Mouse (Mus musculus): Measurements from ENCODE around the gene Ror2. TPM values are rescaled to one million over a fixed set of nuclear protein-coding genes. Genes with fewer than 3 reads are reported as not detected.

The Ror2 gene
- total RNA-seq, 1 experiment from 2014 or later, result not detected

DNA sequence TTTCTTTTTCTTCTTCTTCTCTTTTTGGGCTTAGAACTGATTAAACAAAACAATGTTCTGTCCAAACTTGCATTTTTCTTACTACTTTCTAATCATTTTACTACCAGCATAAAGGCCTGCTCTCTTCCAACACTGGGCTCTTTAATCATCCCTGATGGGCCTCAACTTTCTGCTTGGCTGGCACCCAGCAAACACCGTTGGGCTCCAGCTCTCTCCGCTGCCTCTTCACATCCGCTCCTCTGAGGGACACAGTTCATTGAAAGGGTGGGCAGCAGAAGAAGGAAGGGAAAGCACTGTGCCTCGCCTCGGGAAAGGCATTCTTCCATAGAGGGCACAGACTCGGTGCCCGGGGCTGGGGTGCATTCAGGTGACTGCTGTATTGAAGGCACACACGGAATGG lies 41.8 kb downstream of the Ror2 start:
- no peak for ATAC-seq (replicated peaks; ENCODE audit: insufficient number of reproducible peaks, low FRiP score, low TSS enrichment, poor library complexity, severe bottlenecking)

DNA sequence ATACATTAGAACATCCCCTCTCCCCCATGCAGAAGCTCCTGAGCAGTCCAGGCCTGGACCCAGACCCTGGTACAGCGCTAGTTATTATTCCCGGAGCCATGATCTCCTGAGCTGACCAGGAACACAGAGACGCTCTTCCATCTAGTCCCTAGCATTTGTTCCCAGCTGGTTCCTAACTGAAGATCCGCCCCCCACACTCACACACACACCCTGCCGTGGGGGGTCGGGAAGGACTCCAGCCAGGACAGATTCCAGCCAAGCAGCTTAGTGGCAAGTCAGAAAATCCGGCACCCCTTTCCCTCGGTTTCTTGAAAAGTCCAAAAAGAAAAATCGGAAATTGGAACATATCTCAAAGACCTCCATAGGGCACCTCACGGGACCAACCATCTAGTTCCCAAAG lies 48.5 kb downstream of the Ror2 start:
- ATAC-seq (replicated peaks; ENCODE audit: insufficient number of reproducible peaks, low FRiP score, low TSS enrichment, poor library complexity, severe bottlenecking), result no peak

DNA sequence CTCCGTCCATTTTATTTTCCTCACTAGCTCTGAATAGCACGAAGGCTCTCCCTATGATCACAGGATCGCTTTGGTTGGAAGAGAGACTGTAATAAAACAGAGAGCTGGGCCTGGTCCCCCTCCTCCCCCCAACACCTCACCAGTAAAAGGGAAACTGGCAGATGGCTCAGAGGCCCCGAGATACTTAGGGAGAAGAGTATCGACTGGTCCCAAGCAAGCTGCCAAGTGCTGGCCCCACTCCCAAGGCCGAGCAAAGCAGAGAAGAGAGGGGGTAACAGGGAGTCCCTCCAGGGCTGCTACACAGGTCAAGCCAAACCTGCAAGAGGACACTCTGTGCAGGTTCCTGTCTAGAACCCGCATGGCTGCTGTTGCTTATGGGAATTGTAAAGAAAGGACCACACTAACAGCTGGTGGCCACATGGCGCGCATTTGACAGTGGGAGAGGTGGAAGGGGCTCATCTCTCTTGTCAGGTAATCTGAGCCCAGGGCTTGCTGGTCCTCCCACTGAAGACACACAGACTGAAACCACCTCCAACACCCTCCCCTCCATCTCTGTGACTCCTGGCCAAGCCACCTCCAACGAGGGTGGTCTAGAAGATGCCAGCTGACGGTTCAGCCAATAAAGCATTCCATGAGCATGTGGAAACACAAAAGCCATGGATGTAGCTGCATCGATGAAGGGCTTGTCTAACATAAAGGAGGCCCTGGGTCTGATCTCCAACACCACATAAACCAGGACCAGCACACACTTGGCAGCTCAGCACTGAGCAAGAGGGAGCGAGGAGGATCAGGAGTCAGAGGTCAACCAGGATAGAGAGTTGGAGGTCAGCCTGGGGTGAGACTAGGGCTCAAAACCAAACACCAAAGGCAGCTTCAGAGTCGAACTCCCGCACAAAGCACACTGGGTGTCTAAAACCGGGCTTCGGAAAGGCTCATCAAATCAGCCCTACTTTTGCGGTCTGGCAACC lies 49.2 kb downstream of the Ror2 start:
- no peak for ATAC-seq (replicated peaks; ENCODE audit: insufficient number of reproducible peaks, low FRiP score, low TSS enrichment, poor library complexity, severe bottlenecking)

DNA sequence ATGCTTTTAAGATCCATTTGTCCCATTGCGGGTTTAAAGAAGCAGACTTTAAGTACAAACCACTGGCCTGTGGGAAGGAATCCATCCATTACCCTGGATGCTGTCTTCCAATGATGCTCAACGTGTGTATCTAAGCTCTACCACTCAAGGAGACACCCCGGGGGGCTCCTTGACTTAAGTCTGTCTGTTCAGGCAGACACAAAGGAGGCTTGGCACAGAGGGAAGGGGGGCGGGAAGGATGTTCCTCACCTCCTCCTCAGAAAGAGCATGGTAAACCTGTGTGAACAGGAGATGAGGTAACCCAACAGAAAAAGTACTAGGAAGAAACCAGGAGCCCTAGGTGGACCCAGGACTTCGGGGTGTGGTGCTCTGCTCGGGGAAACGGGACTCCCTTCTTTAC lies 50.0 kb downstream of the Ror2 start:
- no peak for ATAC-seq (replicated peaks; ENCODE audit: insufficient number of reproducible peaks, low FRiP score, low TSS enrichment, poor library complexity, severe bottlenecking)

DNA sequence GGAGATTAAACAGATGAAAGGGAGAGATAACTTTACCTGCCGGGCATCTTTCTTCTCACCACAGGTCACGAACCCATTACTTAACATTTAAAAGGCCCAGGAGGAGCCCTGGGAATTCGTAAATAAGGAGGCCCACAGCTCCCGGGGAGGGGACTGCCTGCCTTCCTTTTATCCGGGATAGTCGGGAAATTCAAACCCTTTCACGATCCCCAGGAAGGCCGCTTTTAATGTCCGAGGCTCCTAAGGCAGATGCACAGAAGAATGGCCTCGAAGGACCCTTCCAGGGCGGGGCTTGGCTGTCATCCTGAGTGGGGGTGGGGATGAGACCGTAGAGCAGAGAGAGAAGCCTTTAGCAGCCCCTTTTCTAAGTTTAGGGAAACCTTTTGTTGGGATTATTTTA lies 51.1 kb downstream of the Ror2 start:
- no peak for ATAC-seq (replicated peaks; ENCODE audit: insufficient number of reproducible peaks, low FRiP score, low TSS enrichment, poor library complexity, severe bottlenecking)

DNA sequence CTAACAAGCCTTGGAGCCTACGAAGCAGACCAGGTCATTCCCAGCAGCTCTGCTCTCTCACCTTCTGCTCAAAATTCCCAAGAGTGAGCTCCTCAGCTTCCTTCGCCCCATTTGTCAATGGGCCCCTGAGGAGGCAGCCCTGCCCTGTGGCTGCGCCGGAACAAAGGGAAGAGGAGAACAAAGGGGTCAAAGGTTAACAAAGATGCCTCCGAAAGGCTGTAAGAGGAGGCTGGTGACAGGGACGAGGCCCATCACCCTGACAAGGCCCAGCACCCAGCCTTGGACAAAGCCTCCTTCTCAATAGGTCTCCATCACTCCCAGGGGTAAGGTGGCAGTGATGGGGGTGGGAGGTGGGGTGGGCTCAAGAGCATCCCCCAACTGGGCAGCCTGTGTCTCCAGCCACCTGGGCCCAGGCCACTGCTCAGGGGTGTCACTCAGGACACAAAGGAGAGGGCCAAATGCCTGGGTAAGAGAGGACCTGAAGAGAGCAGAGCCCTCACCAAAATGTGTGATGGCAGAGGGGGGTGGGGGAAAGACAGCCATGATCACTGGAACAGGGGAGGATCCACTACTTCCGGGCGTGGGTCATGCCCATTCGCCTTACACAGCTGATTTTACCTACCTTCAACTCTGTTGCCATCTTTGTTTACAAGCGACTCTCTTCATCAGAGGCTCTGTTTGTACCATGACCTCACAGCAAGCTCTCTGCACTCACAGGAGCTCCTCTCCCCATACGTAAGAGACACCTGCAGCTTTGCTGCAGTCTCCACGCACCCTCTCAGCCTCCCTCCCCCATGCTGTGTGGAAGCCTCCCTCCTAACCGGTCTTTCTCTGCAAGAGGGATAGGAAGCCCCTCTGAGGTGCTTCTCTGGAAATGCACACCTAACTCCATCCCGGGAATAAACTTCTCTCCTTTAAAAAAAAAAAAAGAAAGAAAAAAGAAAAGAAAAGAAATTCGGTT lies 51.8 kb downstream of the Ror2 start:
- no peak for ATAC-seq (replicated peaks; ENCODE audit: insufficient number of reproducible peaks, low FRiP score, low TSS enrichment, poor library complexity, severe bottlenecking)

DNA sequence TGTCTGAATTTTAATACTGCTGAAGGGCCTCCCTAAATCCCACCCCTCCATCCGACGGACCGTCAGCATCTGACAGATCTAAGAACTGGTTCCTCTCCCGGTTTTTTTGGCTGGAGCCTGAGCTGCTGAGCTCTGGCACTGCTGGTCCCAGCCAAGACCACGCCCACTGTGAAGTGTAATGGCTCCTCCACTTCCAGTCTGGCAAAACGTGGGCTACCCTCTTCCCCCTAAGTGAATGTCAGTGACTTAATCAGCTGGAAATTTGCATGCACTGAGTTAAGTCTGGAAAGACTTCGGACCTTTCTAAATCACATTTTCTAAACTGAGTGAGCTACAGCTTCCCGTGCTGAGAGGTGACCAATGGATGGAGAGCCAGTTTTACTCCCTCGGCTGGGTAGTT lies 52.5 kb downstream of the Ror2 start:
- no peak for ATAC-seq (replicated peaks; ENCODE audit: insufficient number of reproducible peaks, low FRiP score, low TSS enrichment, poor library complexity, severe bottlenecking)

DNA sequence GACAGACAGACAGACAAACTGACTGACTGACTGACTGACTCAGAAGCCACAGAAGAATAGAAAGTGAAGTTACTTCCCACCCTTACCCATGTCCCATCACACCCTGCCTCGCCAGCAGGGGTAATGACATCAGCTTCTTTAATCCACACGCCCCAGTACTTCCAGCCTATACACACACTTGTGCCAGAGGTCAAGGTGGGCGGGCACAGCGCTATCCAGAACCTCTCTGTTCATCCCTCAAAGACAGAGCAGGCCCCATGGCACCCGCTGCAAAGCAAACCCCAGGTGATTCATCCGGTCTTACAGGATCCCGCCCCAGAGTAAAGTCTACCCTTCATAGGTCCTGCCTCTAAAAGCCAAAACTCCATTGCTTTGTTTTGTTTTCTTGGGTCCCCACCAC lies 53.5 kb downstream of the Ror2 start:
- ATAC-seq (replicated peaks; ENCODE audit: insufficient number of reproducible peaks, low FRiP score, low TSS enrichment, poor library complexity, severe bottlenecking), result no peak

DNA sequence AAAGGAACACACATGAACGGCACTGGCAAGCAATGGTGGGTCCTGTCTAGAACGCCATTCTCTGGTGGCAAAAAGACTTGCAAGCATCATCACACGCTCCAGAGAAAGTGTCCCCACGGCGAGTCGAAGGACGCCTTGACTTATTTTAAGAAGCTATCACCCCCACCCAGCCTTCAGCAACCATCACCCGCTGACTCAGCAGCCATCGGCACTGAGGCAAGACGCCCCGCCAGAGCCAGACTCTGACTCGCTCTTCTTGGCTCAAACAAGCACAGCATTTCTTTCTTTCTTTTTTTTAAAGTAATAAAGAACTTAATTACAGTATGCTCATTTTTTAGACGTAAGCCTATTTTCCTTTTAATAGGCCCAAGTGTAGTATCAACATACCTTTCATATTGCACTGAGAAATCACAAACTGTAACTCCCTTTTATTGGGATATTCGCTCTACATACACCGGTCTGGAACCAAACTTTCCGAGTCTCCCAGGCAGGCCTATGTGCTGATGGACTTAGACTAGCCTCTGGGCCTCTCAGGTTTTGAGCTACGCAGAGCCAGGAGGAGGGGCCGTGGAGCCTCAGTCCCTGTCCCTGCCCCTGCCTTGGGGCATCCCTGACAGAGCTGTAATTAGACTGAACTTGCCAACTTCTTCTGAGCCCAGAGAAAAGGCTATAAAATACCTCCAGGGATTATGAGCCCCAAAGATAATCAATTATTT lies 55.3 kb downstream of the Ror2 start:
- ATAC-seq (replicated peaks; ENCODE audit: insufficient number of reproducible peaks, low FRiP score, low TSS enrichment, poor library complexity, severe bottlenecking), result no peak

DNA sequence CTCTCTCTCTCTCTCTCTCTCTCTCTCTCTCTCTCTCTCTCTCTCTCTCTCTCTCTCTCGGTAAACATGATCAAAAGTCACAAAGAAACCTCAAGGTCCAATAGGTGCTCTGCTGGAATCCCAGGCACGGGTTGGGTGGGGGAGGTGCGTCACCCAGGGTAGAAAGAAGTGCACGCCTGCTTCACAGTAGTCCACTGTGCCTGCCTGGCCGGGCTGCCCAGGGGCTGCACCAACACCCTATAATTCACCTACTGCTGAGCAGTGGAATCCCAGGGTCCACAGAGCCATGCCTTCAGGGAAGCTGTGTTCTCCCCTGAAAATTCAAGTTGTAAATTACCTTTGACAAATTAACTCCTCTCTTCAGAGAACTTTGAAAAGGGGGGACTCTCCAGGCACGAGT lies 58.9 kb downstream of the Ror2 start:
- ATAC-seq (replicated peaks; ENCODE audit: insufficient number of reproducible peaks, low FRiP score, low TSS enrichment, poor library complexity, severe bottlenecking), result no peak

DNA sequence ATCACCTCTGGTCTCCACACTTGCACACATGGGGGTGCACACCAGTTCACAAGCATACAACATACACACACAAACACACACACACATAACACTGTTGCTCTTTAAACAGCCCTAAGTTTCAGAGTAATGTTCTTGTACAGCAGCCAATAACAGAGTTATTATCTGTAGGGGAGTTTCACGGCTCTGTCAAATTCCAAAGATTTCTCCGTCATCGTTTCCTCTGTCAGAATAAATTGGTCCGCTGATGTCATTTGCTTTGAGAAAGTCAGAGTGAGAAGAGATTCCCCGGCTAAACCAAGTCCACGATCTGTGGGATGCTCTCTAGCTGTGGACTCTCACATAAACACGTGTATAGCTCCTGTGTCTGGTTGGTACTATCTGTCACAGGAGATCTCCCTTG lies 59.5 kb downstream of the Ror2 start:
- no peak for ATAC-seq (replicated peaks; ENCODE audit: insufficient number of reproducible peaks, low FRiP score, low TSS enrichment, poor library complexity, severe bottlenecking)

DNA sequence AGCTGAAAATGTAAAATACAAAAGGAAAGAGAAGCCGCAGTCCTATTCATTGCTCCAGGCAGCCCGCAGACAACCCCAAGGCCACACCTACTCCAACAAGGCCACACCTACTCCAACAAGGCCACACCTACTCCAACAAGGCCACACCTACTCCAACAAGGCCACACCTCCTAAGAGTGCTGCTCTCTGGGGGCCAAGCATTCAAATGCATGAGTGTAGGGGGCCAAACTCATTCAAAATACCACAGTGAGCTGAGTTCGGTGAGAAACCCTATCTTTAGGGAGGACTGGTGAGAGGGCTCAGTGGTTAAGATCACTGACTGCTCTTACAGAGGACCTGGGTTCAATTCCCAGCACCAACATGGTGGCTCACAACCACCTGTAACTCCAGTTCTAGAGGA lies 60.0 kb downstream of the Ror2 start:
- ATAC-seq (replicated peaks; ENCODE audit: insufficient number of reproducible peaks, low FRiP score, low TSS enrichment, poor library complexity, severe bottlenecking), result no peak

DNA sequence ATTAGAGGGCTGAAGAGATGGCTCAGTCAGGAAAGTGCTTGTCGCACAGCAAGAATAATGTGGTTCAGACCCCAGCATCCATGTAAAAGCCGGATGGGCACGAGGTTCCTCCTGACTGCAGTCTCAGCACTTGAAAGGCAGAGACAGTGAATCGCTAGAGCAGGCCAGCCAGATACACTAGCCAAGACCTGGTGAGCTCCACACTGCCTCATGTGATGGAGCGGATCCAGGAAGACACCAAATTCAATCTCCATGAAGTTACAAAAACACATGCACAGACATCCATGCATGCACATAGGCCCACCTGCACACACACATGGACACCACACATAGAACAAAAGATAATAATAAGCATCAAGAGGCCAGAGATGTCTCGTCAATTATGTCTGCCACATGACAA lies 64.7 kb downstream of the Ror2 start:
- no peak for ATAC-seq (replicated peaks; ENCODE audit: insufficient number of reproducible peaks, low FRiP score, low TSS enrichment, poor library complexity, severe bottlenecking)

DNA sequence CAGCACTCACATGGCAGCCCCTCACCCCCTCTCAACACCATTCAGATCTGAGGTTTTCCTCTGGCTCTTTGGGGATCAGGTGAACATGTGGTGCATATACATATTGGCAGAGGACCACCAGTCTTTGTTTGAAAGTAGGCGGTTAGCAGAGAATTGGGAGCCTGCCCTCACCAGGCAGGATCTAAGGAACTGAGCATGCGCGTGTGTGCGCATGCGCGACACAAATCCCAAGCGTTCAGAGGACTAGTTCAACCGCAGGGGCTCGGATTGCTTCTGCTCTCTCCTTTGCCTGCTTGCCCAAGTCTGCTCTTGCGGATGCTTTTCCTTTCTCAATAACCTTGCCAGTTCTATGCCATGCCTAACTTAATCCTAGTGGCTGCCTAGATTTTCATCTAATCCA lies 66.0 kb downstream of the Ror2 start:
- no peak for ATAC-seq (replicated peaks; ENCODE audit: insufficient number of reproducible peaks, low FRiP score, low TSS enrichment, poor library complexity, severe bottlenecking)

DNA sequence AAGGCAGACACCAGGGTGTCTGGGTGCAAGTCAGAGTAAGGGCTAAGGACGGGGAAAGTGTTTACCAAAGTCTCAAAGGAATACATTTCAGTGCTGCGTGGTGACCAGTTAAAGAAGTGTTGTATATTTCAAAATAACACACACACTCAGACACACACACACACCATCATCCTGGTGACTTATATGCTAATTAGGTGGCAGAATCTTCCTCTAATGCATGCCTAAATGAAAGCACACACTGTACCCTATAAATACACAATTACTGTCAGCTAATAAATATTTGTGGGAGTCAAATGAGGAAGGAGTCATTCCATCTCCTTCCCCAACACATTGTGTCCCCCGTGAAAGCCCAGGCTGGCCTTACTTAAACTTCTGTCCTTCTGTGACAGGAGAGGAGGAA lies 66.5 kb downstream of the Ror2 start:
- ATAC-seq (replicated peaks; ENCODE audit: insufficient number of reproducible peaks, low FRiP score, low TSS enrichment, poor library complexity, severe bottlenecking), result no peak

DNA sequence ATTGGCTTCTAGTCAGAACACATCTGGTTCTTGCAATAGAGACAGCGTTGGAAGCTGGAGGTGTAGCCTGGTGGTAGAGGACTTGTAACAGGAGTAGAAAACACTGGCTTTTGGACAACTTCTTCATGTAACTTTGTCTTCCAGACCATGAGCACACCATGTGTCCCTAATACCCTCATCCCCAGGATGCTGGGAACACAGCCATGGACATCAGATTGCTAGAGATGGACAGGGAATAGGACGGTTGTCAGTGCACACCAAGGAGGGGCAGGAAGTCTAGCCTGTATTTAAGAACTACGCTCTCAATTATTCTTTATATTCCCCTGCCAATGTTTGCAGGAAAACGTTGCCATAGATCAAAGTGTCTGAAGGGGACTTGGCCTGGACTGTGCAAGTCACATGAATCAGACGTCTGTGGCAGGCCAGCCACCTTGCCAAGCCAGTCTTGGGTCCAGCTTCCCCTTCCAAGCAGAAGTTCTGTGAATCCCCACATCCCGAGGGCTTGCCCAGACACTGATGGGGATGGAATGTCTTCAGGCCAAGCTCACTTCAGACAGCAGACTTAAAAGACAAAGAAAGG lies 68.4 kb downstream of the Ror2 start:
- ATAC-seq (replicated peaks; ENCODE audit: insufficient number of reproducible peaks, low FRiP score, low TSS enrichment, poor library complexity, severe bottlenecking), result no peak

DNA sequence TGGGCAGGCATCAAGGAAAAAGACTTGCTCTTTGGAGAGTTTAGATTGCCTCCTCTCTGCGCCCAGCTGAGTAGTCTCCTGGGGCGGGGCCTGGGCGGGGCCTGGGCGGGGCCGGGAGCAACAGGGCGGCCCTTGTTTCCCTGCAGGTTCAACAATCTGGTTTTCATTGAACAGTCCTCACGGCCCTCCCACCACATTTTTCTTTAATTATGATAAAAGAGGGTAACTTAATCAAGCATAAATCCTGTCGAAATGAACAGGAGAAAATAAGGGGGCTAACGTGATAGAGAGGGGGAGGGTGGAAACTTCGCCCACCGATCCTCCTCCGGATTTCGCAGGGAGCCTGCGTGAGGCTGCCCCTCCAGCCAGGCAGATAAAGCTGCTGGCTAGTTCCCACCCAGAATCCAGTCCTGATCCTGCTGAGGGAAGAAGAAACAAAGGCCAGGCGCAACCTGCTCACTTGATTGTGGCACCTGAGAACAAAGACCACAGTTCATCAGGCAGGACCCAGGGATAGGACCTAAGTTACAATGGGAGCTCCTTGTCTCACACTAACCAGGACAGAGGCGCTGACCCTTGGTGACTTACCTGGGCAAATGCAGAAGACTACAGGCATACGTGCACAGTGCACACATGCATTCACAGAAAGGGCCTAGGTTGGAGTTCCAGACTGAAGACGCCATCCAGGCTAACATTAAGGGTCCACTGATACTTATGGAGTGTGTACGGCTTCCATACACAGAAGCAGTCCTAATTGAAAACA lies 73.8 kb downstream of the Ror2 start:
- no peak for ATAC-seq (replicated peaks; ENCODE audit: insufficient number of reproducible peaks, low FRiP score, low TSS enrichment, poor library complexity, severe bottlenecking)

DNA sequence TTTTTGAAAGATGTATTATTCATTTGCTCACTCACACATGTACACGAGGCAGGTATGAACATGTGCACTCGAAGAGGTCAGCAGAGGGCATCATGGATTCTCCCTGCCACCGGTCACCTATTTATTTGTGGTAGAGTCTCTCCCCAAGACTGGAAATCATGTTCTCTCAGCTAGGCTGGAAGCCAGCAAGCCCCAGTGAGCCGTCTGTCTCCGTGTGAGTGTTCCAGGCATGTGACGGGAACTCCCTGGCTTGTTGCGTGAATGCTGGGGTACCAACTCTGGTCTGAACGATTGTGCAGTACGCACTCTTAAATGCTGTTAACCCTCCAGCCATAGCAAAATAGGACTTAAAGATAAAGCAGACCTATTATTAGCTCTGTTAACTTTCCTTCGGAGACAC lies 77.4 kb downstream of the Ror2 start:
- no peak for ATAC-seq (replicated peaks; ENCODE audit: insufficient number of reproducible peaks, low FRiP score, low TSS enrichment, poor library complexity, severe bottlenecking)

Data from monocyte, adult 5-6 weeks (primary cell).